In genomic region chr9:119479297-119479696, GRCm38 (mm10) we compare ENCODE assay signal across 12 mouse cellular contexts. TPM values are rescaled to one million over a fixed set of nuclear protein-coding genes. Genes with fewer than 3 reads are reported as not detected.
DNase-seq lines count a peak whose midpoint lies in the region; ATAC-seq and TF ChIP-seq lines count a peak whose summit lies in the region.
"Had no signal": no experiment of that assay in that cellular context is flagged by ENCODE, and none has a peak within 500 bp of the region (broad histone marks: within the 10 kb centered on the region; RNA-seq: fewer than 3 reads in every experiment).

No protein-coding gene starts in this region.

- no peak overlapping the region for H3K4me3 ChIP-seq in forebrain, embryonic 13.5 days
- no peak overlapping the region for H3K4me3 ChIP-seq in forebrain, embryonic 14.5 days (ENCODE audit: low read depth, low read length)
- H3K4me3 ChIP-seq in myocyte = no peak overlapping the region
- H3K4me3 ChIP-seq: left cerebral cortex, adult 2 months had no signal

- intact Hi-C loops in left cerebral cortex, postnatal 36 days (cut with DNase I) = no loop called here

- no peak overlapping the region for H3ac ChIP-seq in myocyte (ENCODE audit: control insufficient read depth, insufficient read length)

- no peaks in the 10 kb centered on the region for H3K27me3 ChIP-seq in forebrain, embryonic 13.5 days
- H3K27me3 ChIP-seq in forebrain, embryonic 14.5 days (replicated peaks; ENCODE audit: control insufficient read depth, insufficient read depth, low read length) = no peaks in the 10 kb centered on the region
- no peaks in the 10 kb centered on the region for H3K27me3 ChIP-seq in myocyte (ENCODE audit: control insufficient read depth, insufficient read depth, insufficient read length)

- no peak overlapping the region for H3K4me2 ChIP-seq in forebrain, embryonic 13.5 days
- no peak overlapping the region for H3K4me2 ChIP-seq in forebrain, embryonic 14.5 days (ENCODE audit: low read length)
- peak overlapping the region; percentile 59 for H3K4me2 ChIP-seq in myocyte (ENCODE audit: low read depth)

- H3K9ac ChIP-seq in forebrain, embryonic 13.5 days = no peak overlapping the region
- no peak overlapping the region for H3K9ac ChIP-seq in forebrain, embryonic 14.5 days (ENCODE audit: low read length)
- H3K9ac ChIP-seq: liver, postnatal 0 days had no signal

- no peaks in the 10 kb centered on the region for H3K79me2 ChIP-seq in myocyte (ENCODE audit: control insufficient read depth, insufficient read depth)

- H3K4me1 ChIP-seq in forebrain, embryonic 13.5 days = peaks cover 21% of the 10 kb centered on the region
- H3K4me1 ChIP-seq in forebrain, embryonic 14.5 days (ENCODE audit: control insufficient read depth, insufficient read depth, low read length) = peaks cover 7% of the 10 kb centered on the region; the same call in 1 of the 2 replicates

- no peaks in the 10 kb centered on the region for H3K36me3 ChIP-seq in forebrain, embryonic 13.5 days (ENCODE audit: poor library complexity, severe bottlenecking)
- H3K36me3 ChIP-seq in forebrain, embryonic 14.5 days (ENCODE audit: control insufficient read depth, insufficient read depth, low read length) = no peaks in the 10 kb centered on the region
- H3K36me3 ChIP-seq in myocyte (ENCODE audit: control insufficient read depth, insufficient read depth) = no peaks in the 10 kb centered on the region

- H3K9me3 ChIP-seq in forebrain, embryonic 13.5 days (replicated peaks) = no peaks in the 10 kb centered on the region
- H3K9me3 ChIP-seq in forebrain, embryonic 14.5 days (replicated peaks; ENCODE audit: control insufficient read depth, low read length) = no peaks in the 10 kb centered on the region

- 0 out of 2 replicates have a peak, but pooled peaks have one; percentile 6 for ATAC-seq in forebrain, embryonic 13.5 days
- no peak for ATAC-seq in forebrain, embryonic 14.5 days
- ATAC-seq: forebrain, embryonic 16.5 days; intestine, postnatal 0 days; liver, postnatal 0 days had no signal

- DNase-seq in forebrain, embryonic 14.5 days (ENCODE audit: low spot score) = no peak
- peak; percentile 27 for DNase-seq in urinary bladder, adult 2 months (ENCODE audit: low spot score)
- no peak for DNase-seq in urinary bladder, postnatal 10 days (ENCODE audit: low spot score)
- DNase-seq in heart, adult 8-10 months (ENCODE audit: low spot score) = peak; percentile 72
- DNase-seq in frontal cortex, postnatal 10 days (ENCODE audit: low spot score in 2 of 2) = no peak
- DNase-seq in left cerebral cortex, postnatal 36 days (ENCODE audit: low spot score in 2 of 2) = no peak
- DNase-seq: liver, postnatal 0 days had no signal

- WGBS in forebrain, embryonic 13.5 days = 73% methylated on average over 8 of the region's 8 CpGs
- 58% methylated on average over 8 of the region's 8 CpGs for WGBS in forebrain, embryonic 14.5 days

- H3K27ac ChIP-seq in forebrain, embryonic 13.5 days = no peak overlapping the region
- H3K27ac ChIP-seq in forebrain, embryonic 14.5 days (ENCODE audit: low read depth, low read length) = no peak overlapping the region
- H3K27ac ChIP-seq: left cerebral cortex, adult 2 months had no signal

- TF ChIP-seq POLR2A in myocyte (IDR thresholded peaks at IDR 0.05; ENCODE audit: insufficient read length, low read depth) = no peak

TF ChIP-seq in myocyte, 11 proteins besides CTCF, POLR2A, EP300 and RAD21:
- no peak for TF ChIP-seq MAX (IDR thresholded peaks at IDR 0.05; ENCODE audit: low read depth)
- TF ChIP-seq MYOG (IDR thresholded peaks at IDR 0.05; ENCODE audit: control insufficient read depth in 1 of 3, insufficient read depth in 1 of 3, insufficient read length in 2 of 3, low read depth in 2 of 3) = peak; percentile 24 to 86 (median 76)
- TF ChIP-seq CEBPB (IDR thresholded peaks at IDR 0.05; ENCODE audit: insufficient read depth, poor library complexity, severe bottlenecking) = no peak
- peak in 1 of 3 experiments; percentile 86 for TF ChIP-seq MYOD1 (IDR thresholded peaks at IDR 0.05; ENCODE audit: control insufficient read depth in 1 of 3, insufficient read length in 2 of 3, low read depth in 2 of 3)
- no peak for TF ChIP-seq SRF (IDR thresholded peaks at IDR 0.05; ENCODE audit: control insufficient read depth, insufficient read length, low read depth)
- TF ChIP-seq USF1 (IDR thresholded peaks at IDR 0.05; ENCODE audit: low read depth) = no peak
- TF ChIP-seq TCF12 (IDR thresholded peaks at IDR 0.05; ENCODE audit: insufficient read depth, poor library complexity, severe bottlenecking) = peak; percentile 2
- TF ChIP-seq REST (IDR thresholded peaks at IDR 0.05; ENCODE audit: insufficient read depth, insufficient read length) = no peak
- TF ChIP-seq POLR2AphosphoS2 (IDR thresholded peaks at IDR 0.05; ENCODE audit: insufficient read length, low read depth) = peak; percentile 12
- peak; percentile 43 for TF ChIP-seq TCF3 (IDR thresholded peaks at IDR 0.05; ENCODE audit: insufficient read length, low read depth)
- TF ChIP-seq E2F4 (IDR thresholded peaks at IDR 0.05; ENCODE audit: insufficient read depth) = no peak

RNA-seq across cellular contexts. Expression of gene Exog, which starts 34.6 kb away (rescaled TPM):
- polyA plus RNA-seq in forebrain, embryonic 13.5 days (2015; fragmentation: Nextera tagmentation; extraction: Ambion mirVana) = 46.3 and 52.6 TPM in 2 replicates
- polyA plus RNA-seq in forebrain, embryonic 14.5 days (2014; fragmentation: Nextera tagmentation; extraction: Ambion mirVana) = 54.2 and 64.7 TPM in 2 replicates
- polyA plus RNA-seq in urinary bladder, adult 2 months (2012; rRNA removed) = 4.8 and 5.7 TPM in 2 replicates
- total RNA-seq in heart, adult 8-10 months (2022) = 1 to 10 TPM; 2.4 to 3.3 (median 2.8) TPM
- 4.0 TPM for polyA plus RNA-seq in myocyte (2012; fragmentation: generic; extraction: Trizol)
- 10 to 100 TPM; 24.1 to 24.7 TPM for total RNA-seq in left cerebral cortex, postnatal 36 days (2021)

Comparison
In these comparisons a context has a peak if more than half of its experiments do, and no peak if none do; other contexts are left out.
1. DNase-seq: peak in urinary bladder, adult 2 months (single experiment) and heart, adult 8-10 months (single experiment); none in forebrain, embryonic 14.5 days (single experiment), urinary bladder, postnatal 10 days (single experiment), frontal cortex, postnatal 10 days (0 of 2) and left cerebral cortex, postnatal 36 days (0 of 2).